Mouse (Mus musculus): Measurements from ENCODE around the gene Ccdc141. TPM values are rescaled to one million over a fixed set of nuclear protein-coding genes. Genes with fewer than 3 reads are reported as not detected.
"Not testable (repeated sequence)": the region's sequence is repeated elsewhere in the genome, so short reads cannot be mapped to it uniquely, and the experiment has no call there.

Gene Ccdc141
- polyA plus RNA-seq, 1 experiment from 2014 or later, result 7.3 TPM

GRCm38 (mm10) chr2:77034112-77034511 lies 136.3 kb downstream of the Ccdc141 start:
- Histone ChIP-seq H3K27me3 (no peaks in the 10 kb centered on the region), H3K36me3 (no peaks in the 10 kb centered on the region), H3K27ac (no peak overlapping the region), H3K4me1 (replicated peaks) (no peaks in the 10 kb centered on the region), H3K9ac (no peak overlapping the region), H3K9me3 (no peaks in the 10 kb centered on the region), H3K4me3 (no peak overlapping the region), H3K4me2 (no peak overlapping the region)
- 93% methylated on average over 4 of the region's 4 CpGs for WGBS
- no peak for ATAC-seq (ENCODE audit: low FRiP score)

- Histone ChIP-seq H3K4me1 (replicated peaks) (no peaks in the 10 kb centered on the region), H3K4me2 (no peak overlapping the region), H3K4me3 (no peak overlapping the region), H3K27ac (no peak overlapping the region), H3K9me3 (no peaks in the 10 kb centered on the region), H3K27me3 (no peaks in the 10 kb centered on the region), H3K9ac (no peak overlapping the region), H3K36me3 (no peaks in the 10 kb centered on the region)
- ATAC-seq (ENCODE audit: low FRiP score), result no peak
- 91% methylated on average over 13 of the region's 13 CpGs for WGBS
These were observed 136.9 kb downstream of the Ccdc141 start for GRCm38 (mm10) chr2:77033322-77034060.

GRCm38 (mm10) chr2:77020649-77021048 lies 149.8 kb downstream of the Ccdc141 start:
- WGBS, result 94% methylated on average over 2 of the region's 2 CpGs
- Histone ChIP-seq H3K27ac (no peak overlapping the region), H3K9ac (no peak overlapping the region), H3K27me3 (no peaks in the 10 kb centered on the region), H3K4me2 (no peak overlapping the region), H3K4me1 (replicated peaks) (no peaks in the 10 kb centered on the region), H3K4me3 (no peak overlapping the region), H3K36me3 (no peaks in the 10 kb centered on the region), H3K9me3 (no peaks in the 10 kb centered on the region)
- no peak for ATAC-seq (ENCODE audit: low FRiP score)

- no peaks in the 10 kb centered on the region for H3K36me3 ChIP-seq
- no peaks in the 10 kb centered on the region for H3K9me3 ChIP-seq
- no peak overlapping the region for H3K27ac ChIP-seq
- ATAC-seq (ENCODE audit: low FRiP score), result no peak
- no peaks in the 10 kb centered on the region for H3K4me1 ChIP-seq (replicated peaks)
- H3K4me2 ChIP-seq, result no peak overlapping the region
- 60% methylated on average over 4 of the region's 4 CpGs for WGBS
- H3K4me3 ChIP-seq, result no peak overlapping the region
- no peak overlapping the region for H3K9ac ChIP-seq
- H3K27me3 ChIP-seq, result no peaks in the 10 kb centered on the region
These were observed 152.7 kb downstream of the Ccdc141 start for GRCm38 (mm10) chr2:77017735-77018134.

- H3K4me1 ChIP-seq (replicated peaks); H3K9ac ChIP-seq; ATAC-seq (ENCODE audit: low FRiP score); H3K9me3 ChIP-seq; H3K27me3 ChIP-seq; H3K4me3 ChIP-seq; H3K27ac ChIP-seq; H3K36me3 ChIP-seq; H3K4me2 ChIP-seq: not testable (repeated sequence)
- WGBS, result 93% methylated on average over 6 of the region's 6 CpGs
These were observed 157.0 kb downstream of the Ccdc141 start for GRCm38 (mm10) chr2:77013449-77013848.

- Histone ChIP-seq H3K27ac (no peak overlapping the region), H3K4me2 (no peak overlapping the region), H3K36me3 (no peaks in the 10 kb centered on the region), H3K9me3 (no peaks in the 10 kb centered on the region), H3K4me1 (replicated peaks) (no peaks in the 10 kb centered on the region), H3K27me3 (no peaks in the 10 kb centered on the region), H3K4me3 (no peak overlapping the region), H3K9ac (no peak overlapping the region)
- ATAC-seq (ENCODE audit: low FRiP score), result no peak
- WGBS, result 63% methylated on average over 5 of the region's 5 CpGs
These were observed 158.5 kb downstream of the Ccdc141 start for GRCm38 (mm10) chr2:77011981-77012380.

GRCm38 (mm10) chr2:77007015-77007414 lies 163.4 kb downstream of the Ccdc141 start:
- no peak for ATAC-seq (ENCODE audit: low FRiP score)
- Histone ChIP-seq H3K9me3 (no peaks in the 10 kb centered on the region), H3K4me3 (no peak overlapping the region), H3K9ac (no peak overlapping the region), H3K27me3 (no peaks in the 10 kb centered on the region), H3K4me1 (replicated peaks) (no peaks in the 10 kb centered on the region), H3K4me2 (no peak overlapping the region), H3K27ac (no peak overlapping the region), H3K36me3 (no peaks in the 10 kb centered on the region)
- WGBS, result 56% methylated on average over 7 of the region's 7 CpGs

- Histone ChIP-seq H3K9ac (no peak overlapping the region), H3K9me3 (no peaks in the 10 kb centered on the region), H3K4me1 (replicated peaks) (no peaks in the 10 kb centered on the region), H3K36me3 (no peaks in the 10 kb centered on the region), H3K27me3 (no peaks in the 10 kb centered on the region), H3K27ac (no peak overlapping the region), H3K4me3 (no peak overlapping the region), H3K4me2 (no peak overlapping the region)
- 78% methylated on average over 2 of the region's 2 CpGs for WGBS
- no peak for ATAC-seq (ENCODE audit: low FRiP score)
These were observed 167.3 kb downstream of the Ccdc141 start for GRCm38 (mm10) chr2:77003148-77003547.

GRCm38 (mm10) chr2:76998351-76998750 lies 172.1 kb downstream of the Ccdc141 start:
- 78% methylated on average over 5 of the region's 5 CpGs for WGBS

GRCm38 (mm10) chr2:76992493-76993201 lies 177.8 kb downstream of the Ccdc141 start:
- no peaks in the 10 kb centered on the region for H3K27me3 ChIP-seq
- no peaks in the 10 kb centered on the region for H3K4me1 ChIP-seq (replicated peaks)
- ATAC-seq (ENCODE audit: low FRiP score), result no peak
- no peak overlapping the region for H3K4me3 ChIP-seq
- no peaks in the 10 kb centered on the region for H3K36me3 ChIP-seq
- no peak overlapping the region for H3K4me2 ChIP-seq
- no peaks in the 10 kb centered on the region for H3K9me3 ChIP-seq
- no peak overlapping the region for H3K9ac ChIP-seq
- H3K27ac ChIP-seq, result no peak overlapping the region
- 76% methylated on average over 5 of the region's 5 CpGs for WGBS

More at GRCm38 (mm10) chr2:76998351-76998750, 172.1 kb downstream of the Ccdc141 start:
- Histone ChIP-seq H3K4me3 (no peak overlapping the region), H3K4me2 (no peak overlapping the region), H3K27me3 (no peaks in the 10 kb centered on the region), H3K9me3 (no peaks in the 10 kb centered on the region), H3K9ac (no peak overlapping the region), H3K27ac (no peak overlapping the region), H3K4me1 (replicated peaks) (no peaks in the 10 kb centered on the region), H3K36me3 (no peaks in the 10 kb centered on the region)
- no peak for ATAC-seq (ENCODE audit: low FRiP score)

GRCm38 (mm10) chr2:76987317-76987716 lies 183.1 kb downstream of the Ccdc141 start:
- Histone ChIP-seq H3K4me1 (replicated peaks) (no peaks in the 10 kb centered on the region), H3K36me3 (no peaks in the 10 kb centered on the region), H3K9ac (no peak overlapping the region), H3K27ac (no peak overlapping the region), H3K4me2 (no peak overlapping the region), H3K9me3 (no peaks in the 10 kb centered on the region), H3K27me3 (no peaks in the 10 kb centered on the region), H3K4me3 (no peak overlapping the region)
- 94% methylated on average over 4 of the region's 4 CpGs for WGBS
- no peak for ATAC-seq (ENCODE audit: low FRiP score)

- 90% methylated on average over 5 of the region's 5 CpGs for WGBS
These were observed 186.1 kb downstream of the Ccdc141 start for GRCm38 (mm10) chr2:76984384-76984783.

GRCm38 (mm10) chr2:76983601-76984000 lies 186.8 kb downstream of the Ccdc141 start:
- WGBS, result 72% methylated on average over 5 of the region's 5 CpGs
- no peak overlapping the region for H3K4me2 ChIP-seq

More at GRCm38 (mm10) chr2:76984384-76984783, 186.1 kb downstream of the Ccdc141 start:
- H3K9ac ChIP-seq, result no peak overlapping the region
- no peak overlapping the region for H3K4me2 ChIP-seq
- H3K4me1 ChIP-seq (replicated peaks), result no peaks in the 10 kb centered on the region
- no peaks in the 10 kb centered on the region for H3K36me3 ChIP-seq
- H3K27ac ChIP-seq, result no peak overlapping the region
- no peak overlapping the region for H3K4me3 ChIP-seq
- no peaks in the 10 kb centered on the region for H3K9me3 ChIP-seq
- ATAC-seq (ENCODE audit: low FRiP score), result no peak
- no peaks in the 10 kb centered on the region for H3K27me3 ChIP-seq

More at GRCm38 (mm10) chr2:76983601-76984000, 186.8 kb downstream of the Ccdc141 start:
- no peak for ATAC-seq (ENCODE audit: low FRiP score)
- Histone ChIP-seq H3K9me3 (no peaks in the 10 kb centered on the region), H3K27ac (no peak overlapping the region), H3K4me3 (no peak overlapping the region), H3K9ac (no peak overlapping the region), H3K36me3 (no peaks in the 10 kb centered on the region), H3K27me3 (no peaks in the 10 kb centered on the region), H3K4me1 (replicated peaks) (no peaks in the 10 kb centered on the region)

Measured in hindbrain, embryonic 13.5 days (tissue).